Mouse (Mus musculus) left cerebral cortex, postnatal 36 days (tissue): Measurements from ENCODE around the gene Ofcc1. TPM values are rescaled to one million over a fixed set of nuclear protein-coding genes. Genes with fewer than 3 reads are reported as not detected.

ENCODE experiments used
- DNase-seq, 2 experiments: peaks; one replicate each; pipeline ENCODE4 v3.0.0; 2021 to 2022; ENCODE audit warnings: low spot score in 2 of 2, mixed read lengths in 1 of 2
- intact Hi-C: fragments of 180-260 bp; cut with DNase I; formaldehyde crosslinking; loops from one replicate; pipeline ENCODE4 v1.15.1; 2025
- total RNA-seq, 2 experiments: library from RNA; stranded (reverse); gene quantifications; 2 replicates each; pipeline ENCODE4 v1.2.3; 2021

Ofcc1 gene
- total RNA-seq = not detected

GRCm38 (mm10) chr13:40361288-40361687, at the start of gene Ofcc1:
Ofcc1 (minus strand) TSS chr13:40361450.
- no peak for DNase-seq
- intact Hi-C loops = no loop called here

- intact Hi-C loops = no loop called here
Measured at GRCm38 (mm10) chr13:40390120-40390519, 28.9 kb upstream of the Ofcc1 start.

GRCm38 (mm10) chr13:40387446-40387845, 26.2 kb upstream of the Ofcc1 start:
- intact Hi-C loops = no loop called here

More at GRCm38 (mm10) chr13:40390120-40390519, 28.9 kb upstream of the Ofcc1 start:
- no peak for DNase-seq

GRCm38 (mm10) chr13:40384962-40385361, 23.7 kb upstream of the Ofcc1 start:
- intact Hi-C loops = no loop called here
- DNase-seq = no peak

More at GRCm38 (mm10) chr13:40387446-40387845, 26.2 kb upstream of the Ofcc1 start:
- DNase-seq = no peak

GRCm38 (mm10) chr13:40376773-40377172, 15.5 kb upstream of the Ofcc1 start:
- no peak for DNase-seq
- intact Hi-C loops = no loop called here

- DNase-seq = no peak
- intact Hi-C loops = no loop called here
Measured at GRCm38 (mm10) chr13:40366762-40367161, 5.5 kb upstream of the Ofcc1 start.

GRCm38 (mm10) chr13:40364855-40365254, 3.6 kb upstream of the Ofcc1 start:
- intact Hi-C loops = no loop called here
- DNase-seq = no peak

GRCm38 (mm10) chr13:40360692-40361091, 558 bp downstream of the Ofcc1 start:
- no peak for DNase-seq
- intact Hi-C loops = no loop called here

- no peak for DNase-seq
- intact Hi-C loops = no loop called here
Measured at GRCm38 (mm10) chr13:40347045-40347444, 14.2 kb downstream of the Ofcc1 start.

- DNase-seq = no peak
- intact Hi-C loops = no loop called here
Measured at GRCm38 (mm10) chr13:40323301-40323700, 37.9 kb downstream of the Ofcc1 start.

- intact Hi-C loops = no loop called here
- no peak for DNase-seq
Measured at GRCm38 (mm10) chr13:40320814-40321525, 40.3 kb downstream of the Ofcc1 start.

GRCm38 (mm10) chr13:40317731-40318130, 43.5 kb downstream of the Ofcc1 start:
- DNase-seq = no peak
- intact Hi-C loops = no loop called here

GRCm38 (mm10) chr13:40315158-40315792, 46.0 kb downstream of the Ofcc1 start:
- intact Hi-C loops = no loop called here
- DNase-seq = no peak

GRCm38 (mm10) chr13:40292891-40293290, 68.4 kb downstream of the Ofcc1 start:
- intact Hi-C loops = no loop called here
- no peak for DNase-seq

GRCm38 (mm10) chr13:40290846-40291245, 70.4 kb downstream of the Ofcc1 start:
- DNase-seq = no peak
- intact Hi-C loops = no loop called here

GRCm38 (mm10) chr13:40288650-40289049, 72.6 kb downstream of the Ofcc1 start:
- intact Hi-C loops = no loop called here

GRCm38 (mm10) chr13:40287266-40288002, 73.8 kb downstream of the Ofcc1 start:
- DNase-seq = no peak
- intact Hi-C loops = no loop called here

More at GRCm38 (mm10) chr13:40288650-40289049, 72.6 kb downstream of the Ofcc1 start:
- DNase-seq = no peak

- DNase-seq = no peak
- intact Hi-C loops = no loop called here
Measured at GRCm38 (mm10) chr13:40285234-40285791, 75.9 kb downstream of the Ofcc1 start.

- no peak for DNase-seq
- intact Hi-C loops = no loop called here
Measured at GRCm38 (mm10) chr13:40280616-40281015, 80.6 kb downstream of the Ofcc1 start.

GRCm38 (mm10) chr13:40267546-40267945, 93.7 kb downstream of the Ofcc1 start:
- DNase-seq = no peak
- intact Hi-C loops = no loop called here
